Mouse (Mus musculus) lung, postnatal 0 days (tissue): ENCODE measurements around the gene Fut8.

Experiments
- CTCF ChIP-seq: IDR thresholded peaks from 2 replicates; pipeline ENCODE4 v1.5.1; 2016; ENCODE audit warnings: antibody characterized with exemption, mild to moderate bottlenecking
- EP300 ChIP-seq: IDR thresholded peaks from 2 replicates; pipeline ENCODE4 v1.6.1; 2016; ENCODE audit warnings: antibody characterized with exemption, mild to moderate bottlenecking, control low read depth

DNA sequence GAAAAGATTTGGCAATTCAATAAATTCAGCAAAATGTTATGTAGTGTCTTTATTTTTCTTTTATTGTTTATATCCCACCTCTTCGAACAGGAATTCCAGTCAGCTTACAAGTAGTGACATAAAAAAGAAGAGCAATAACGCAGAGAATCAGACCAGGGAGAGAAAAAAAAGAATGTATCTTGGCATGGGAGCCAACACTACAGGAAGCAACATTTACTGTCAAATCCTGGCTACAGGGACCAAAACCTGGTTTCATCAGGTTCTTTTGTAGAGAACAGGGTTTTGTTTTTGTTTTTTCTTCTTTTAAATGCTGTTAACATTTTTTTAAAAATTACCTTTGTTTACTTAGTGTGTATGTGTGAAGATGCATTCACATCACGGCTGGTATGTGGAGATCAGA is 273.7 kb downstream of the Fut8 start:
- TF ChIP-seq CTCF (no peak), EP300 (no peak)
